Mouse (Mus musculus) intestine, postnatal 0 days (tissue): ENCODE results near the gene Ltn1. TPM values are rescaled to one million over a fixed set of nuclear protein-coding genes. Genes with fewer than 3 reads are reported as not detected.
A peak's percentile ranks its signal among the peaks of the same experiment; 100 is the strongest.

ENCODE experiments used
- ATAC-seq: fragments of 200-750 bp; cut with Nextera tagmentation; 2 replicates; pipeline ENCODE4 v1.8.0; 2017; ENCODE audit warnings: mild to moderate bottlenecking, moderate TSS enrichment, moderate library complexity
- H3K27ac ChIP-seq: fragments of 300-500 bp; sonication (generic); 2 replicates; pipeline ENCODE4 v1.5.1; 2014; ENCODE audit warnings: mild to moderate bottlenecking, low read depth, low read length, moderate library complexity
- H3K27me3 ChIP-seq: fragments of 300-500 bp; sonication (generic); replicated peaks from 2 replicates; pipeline ENCODE4 v1.6.1; 2014; ENCODE audit warnings: low read length, mixed read lengths; ENCODE audit not compliant: control insufficient read depth, insufficient read depth
- H3K36me3 ChIP-seq: fragments of 300-500 bp; sonication (generic); 2 replicates; pipeline ENCODE4 v1.6.1; 2014; ENCODE audit warnings: mild to moderate bottlenecking, moderate library complexity; ENCODE audit not compliant: control insufficient read depth, insufficient read depth
- H3K4me1 ChIP-seq: fragments of 300-500 bp; sonication (generic); replicated peaks from 2 replicates; pipeline ENCODE4 v1.6.1; 2014; ENCODE audit warnings: antibody characterized with exemption, low read length, mixed read lengths; ENCODE audit not compliant: control insufficient read depth, insufficient read depth
- H3K4me2 ChIP-seq: fragments of 300-500 bp; sonication (generic); replicated peaks from 2 replicates; pipeline ENCODE4 v1.6.1; 2014; ENCODE audit warnings: low read depth, mild to moderate bottlenecking, moderate library complexity
- H3K4me3 ChIP-seq: fragments of 300-500 bp; sonication (generic); 2 replicates; pipeline ENCODE4 v1.5.1; 2014; ENCODE audit warnings: low read depth, low read length
- H3K9ac ChIP-seq: fragments of 300-500 bp; sonication (generic); 2 replicates; pipeline ENCODE4 v1.6.1; 2014; ENCODE audit warnings: mild to moderate bottlenecking, low read depth, low read length
- H3K9me3 ChIP-seq: fragments of 300-500 bp; sonication (generic); 2 replicates; pipeline ENCODE4 v1.6.1; 2016; ENCODE audit warnings: mixed run types; ENCODE audit not compliant: control insufficient read depth
- CTCF ChIP-seq: sonication (generic); IDR thresholded peaks from 2 replicates; pipeline ENCODE4 v1.5.1; 2016; ENCODE audit warnings: low read depth, mild to moderate bottlenecking, control low read depth, antibody characterized with exemption, moderate library complexity
- WGBS: fragments of 180-500 bp; shearing (Covaris S2); extraction: QIAGEN DNeasy Blood & Tissue Kit; methylation state at CpG from one replicate; pipeline ENCODE4 v1.1.7; 2014; 5-methylcytosine and 5-hydroxymethylcytosine counted together
- polyA plus RNA-seq: library from polyadenylated mRNA; unstranded; fragments of >200 nt; fragmentation: Nextera tagmentation; extraction: Ambion mirVana; gene quantifications from 2 replicates; pipeline ENCODE4 v1.2.1, GENCODE M21; 2015

Gene Ltn1
- polyA plus RNA-seq, 1 experiment from 2014 or later: 7.9 TPM

DNA sequence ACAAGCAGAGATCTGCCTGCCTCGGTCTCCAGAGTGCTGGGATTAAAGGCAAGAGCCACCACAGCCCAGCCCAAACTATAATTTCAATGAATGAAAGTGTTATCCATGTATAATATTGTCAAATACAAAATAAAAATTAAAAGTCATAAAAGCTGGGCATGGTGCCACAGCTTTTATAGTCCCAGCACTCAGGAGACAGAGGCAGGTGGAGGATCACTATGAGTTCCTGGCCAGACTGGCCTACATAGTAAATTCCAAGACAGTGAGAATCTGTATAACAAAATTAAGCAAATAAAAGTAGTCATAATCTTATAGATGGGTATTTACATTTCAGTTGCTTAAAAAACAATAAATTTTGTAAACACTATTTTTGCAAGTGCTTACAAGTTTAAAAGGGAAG lies 78.8 kb downstream of the Ltn1 start:
- 100% methylated on average over 1 of the region's 1 CpGs for WGBS
- Histone ChIP-seq H3K9ac (no peak overlapping the region), H3K27me3 (no peaks in the 10 kb centered on the region), H3K4me2 (peak overlapping the region; percentile 63), H3K4me1 (no peaks in the 10 kb centered on the region), H3K4me3 (no peak overlapping the region; the same call in 1 of the 2 replicates), H3K9me3 (no peaks in the 10 kb centered on the region), H3K27ac (no peak overlapping the region), H3K36me3 (peaks cover 10% of the 10 kb centered on the region)
- TF ChIP-seq CTCF: no peak
- ATAC-seq: no peak

DNA sequence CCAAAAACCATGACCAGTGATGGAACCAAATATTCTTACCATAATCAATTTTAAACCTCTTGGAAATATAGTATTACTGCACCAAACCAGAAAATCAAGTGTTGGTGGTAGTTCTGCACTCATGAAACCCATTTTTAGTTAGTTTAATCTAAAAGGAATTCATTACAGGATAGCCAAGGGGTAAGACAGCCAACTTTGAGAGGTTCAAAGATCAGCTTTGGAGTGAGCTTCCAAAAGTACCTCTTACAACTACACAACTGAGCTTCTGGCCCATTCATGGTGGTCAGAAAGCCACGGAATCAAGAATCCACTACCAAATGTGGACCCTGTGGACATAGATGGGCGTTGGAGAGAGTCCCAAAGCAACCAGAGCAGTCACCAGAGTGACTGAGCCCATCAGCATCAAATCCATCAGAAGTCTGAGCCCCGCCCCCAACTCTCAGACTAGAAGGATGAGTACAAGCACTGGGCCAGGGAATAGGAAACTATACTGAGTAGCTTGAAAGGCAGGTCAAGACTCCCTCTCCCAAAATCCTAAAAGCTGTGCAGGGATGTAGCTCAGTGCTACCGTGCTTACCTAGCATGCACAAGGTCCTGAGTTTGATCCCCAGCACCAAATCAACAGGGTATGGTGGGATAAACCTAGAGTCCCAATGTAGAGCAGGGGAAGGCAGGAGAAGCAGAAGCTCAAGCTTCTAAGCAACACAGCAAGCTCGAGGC lies 80.9 kb downstream of the Ltn1 start:
- Histone ChIP-seq H3K9ac (no peak overlapping the region), H3K27ac (no peak overlapping the region), H3K4me2 (no peak overlapping the region), H3K4me3 (no peak overlapping the region), H3K27me3 (no peaks in the 10 kb centered on the region), H3K36me3 (0 out of 2 replicates have a peak, but pooled peaks cover 4% of the 10 kb centered on the region), H3K9me3 (no peaks in the 10 kb centered on the region), H3K4me1 (no peaks in the 10 kb centered on the region)
- TF ChIP-seq CTCF: no peak
- no peak for ATAC-seq
- 80% methylated on average over 5 of the region's 5 CpGs for WGBS

DNA sequence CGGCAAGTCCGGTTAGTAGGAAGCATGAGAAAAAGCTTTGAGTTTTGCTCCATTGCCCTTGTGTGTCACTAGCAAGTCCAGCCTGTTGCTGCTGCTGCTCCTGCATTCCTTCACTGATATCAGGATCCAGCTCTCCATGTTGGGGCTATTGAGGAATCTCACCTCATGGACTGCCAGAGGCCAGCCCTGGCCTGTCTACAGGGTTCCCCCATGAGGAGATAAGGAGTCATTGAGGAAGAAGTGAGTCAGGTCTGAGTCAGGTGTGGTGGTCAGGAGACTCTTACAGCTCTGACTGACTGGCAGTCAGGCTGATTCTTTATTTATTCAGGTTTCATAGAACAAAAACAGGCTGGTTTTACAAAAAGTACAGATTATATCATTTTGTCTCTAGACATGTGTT lies 84.3 kb downstream of the Ltn1 start:
- TF ChIP-seq CTCF: peak; percentile 38; the same call in 1 of the 2 replicates
- H3K36me3 ChIP-seq: no peaks in the 10 kb centered on the region
- 81% methylated on average over 2 of the region's 2 CpGs for WGBS
- no peaks in the 10 kb centered on the region for H3K9me3 ChIP-seq
- H3K9ac ChIP-seq: no peak overlapping the region
- H3K4me2 ChIP-seq: no peak overlapping the region
- no peak overlapping the region for H3K27ac ChIP-seq
- H3K4me3 ChIP-seq: no peak overlapping the region
- no peaks in the 10 kb centered on the region for H3K27me3 ChIP-seq
- no peaks in the 10 kb centered on the region for H3K4me1 ChIP-seq
- ATAC-seq: peak; percentile 98

DNA sequence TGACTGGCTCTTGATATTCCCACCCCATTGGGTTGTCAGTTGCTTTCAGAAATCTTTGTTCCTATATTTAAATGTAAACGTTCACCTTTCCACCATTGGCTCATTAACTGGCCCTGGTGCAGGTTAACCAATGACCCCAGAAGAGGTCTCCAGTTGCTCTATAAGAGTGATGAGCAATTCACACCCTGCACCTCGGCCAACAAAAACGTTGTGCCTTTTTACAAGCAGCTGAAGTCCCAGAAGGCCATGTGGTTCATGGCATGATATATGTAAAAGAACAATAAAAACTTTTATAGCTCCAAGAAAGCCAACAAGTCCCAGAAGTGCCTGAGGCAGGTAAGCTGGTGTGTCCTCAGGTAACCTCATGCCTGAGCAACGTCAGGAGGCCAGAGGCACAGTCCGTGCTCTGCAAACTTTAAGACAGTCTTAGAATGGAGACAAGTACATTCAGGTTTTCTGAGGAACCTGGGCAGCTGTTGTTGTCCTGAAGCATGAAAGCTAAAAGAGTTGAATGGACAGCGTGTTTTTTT lies 91.3 kb downstream of the Ltn1 start:
- Histone ChIP-seq H3K4me3 (no peak overlapping the region), H3K4me1 (no peaks in the 10 kb centered on the region), H3K36me3 (no peaks in the 10 kb centered on the region), H3K9ac (no peak overlapping the region), H3K4me2 (no peak overlapping the region), H3K27ac (no peak overlapping the region), H3K9me3 (no peaks in the 10 kb centered on the region), H3K27me3 (no peaks in the 10 kb centered on the region)
- TF ChIP-seq CTCF: no peak
- peak; percentile 61 for ATAC-seq
- WGBS: 51% methylated on average over 6 of the region's 6 CpGs

DNA sequence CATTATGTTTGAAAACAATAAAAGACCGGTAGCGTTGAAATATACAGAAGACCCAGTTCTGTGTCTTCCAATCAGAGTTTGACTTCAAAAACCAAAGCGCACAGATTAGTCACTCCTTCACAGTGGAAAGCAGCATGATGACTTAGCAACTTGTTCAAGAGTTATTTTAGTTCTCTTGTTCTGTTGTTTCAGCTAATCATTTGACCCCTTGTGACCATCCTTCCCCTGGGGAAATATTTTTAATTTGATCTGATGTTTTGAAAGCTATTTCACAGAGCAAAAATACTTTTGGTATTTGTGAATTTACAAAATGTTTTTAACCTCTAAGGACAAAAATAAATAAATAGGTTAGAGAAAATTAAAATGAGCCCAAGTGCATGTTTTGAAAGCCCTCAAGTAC lies 97.7 kb downstream of the Ltn1 start:
- Histone ChIP-seq H3K4me3 (no peak overlapping the region), H3K4me1 (no peaks in the 10 kb centered on the region), H3K27me3 (no peaks in the 10 kb centered on the region), H3K36me3 (no peaks in the 10 kb centered on the region), H3K4me2 (no peak overlapping the region), H3K9me3 (no peaks in the 10 kb centered on the region), H3K27ac (no peak overlapping the region), H3K9ac (no peak overlapping the region)
- ATAC-seq: no peak
- WGBS: 91% methylated on average over 3 of the region's 3 CpGs
- no peak for TF ChIP-seq CTCF

DNA sequence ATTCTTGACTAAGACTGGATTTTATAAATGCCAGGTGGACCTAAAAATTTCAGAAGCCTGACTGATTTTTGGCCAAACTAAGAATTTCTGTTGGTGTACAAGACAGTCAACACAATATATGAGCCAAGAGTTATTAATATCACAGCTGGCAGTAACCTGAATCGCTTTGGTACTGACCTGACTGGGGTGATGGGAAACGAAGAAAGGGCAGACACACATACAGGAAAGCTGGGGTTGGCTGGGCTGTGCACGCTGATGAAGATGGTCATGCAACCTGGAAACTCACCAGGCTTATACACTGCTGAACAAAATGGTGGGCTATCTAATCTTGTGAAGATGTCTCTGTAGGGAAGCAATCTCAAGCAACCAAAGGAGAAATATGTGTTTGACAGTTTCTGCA lies 102.4 kb downstream of the Ltn1 start:
- WGBS: 92% methylated on average over 3 of the region's 3 CpGs
- no peak overlapping the region for H3K9ac ChIP-seq
- no peak for ATAC-seq
- no peaks in the 10 kb centered on the region for H3K4me1 ChIP-seq
- no peak overlapping the region for H3K4me2 ChIP-seq
- H3K27ac ChIP-seq: no peak overlapping the region
- H3K9me3 ChIP-seq: no peaks in the 10 kb centered on the region
- H3K27me3 ChIP-seq: no peaks in the 10 kb centered on the region
- H3K36me3 ChIP-seq: no peaks in the 10 kb centered on the region
- no peak overlapping the region for H3K4me3 ChIP-seq
- no peak for TF ChIP-seq CTCF

Other genes starting within 250 kb of the Ltn1 start
- gene N6amt1, start 78.4 kb downstream of the Ltn1 start, polyA plus RNA-seq: 16.8 and 18.5 TPM in 2 replicates
- 20.6 and 21.1 TPM in 2 replicates for gene Rwdd2b, start 8.0 kb upstream of the Ltn1 start, polyA plus RNA-seq
- gene Usp16, start 22.1 kb upstream of the Ltn1 start, polyA plus RNA-seq: 38.1 and 39.5 TPM in 2 replicates
- gene Cct8, start 63.3 kb upstream of the Ltn1 start, polyA plus RNA-seq: 156 and 157 TPM in 2 replicates
- 0.35 and 0.43 TPM in 2 replicates for gene Map3k7cl, start 120.7 kb upstream of the Ltn1 start, polyA plus RNA-seq